Mouse (Mus musculus): ENCODE results near the gene Pmpca. TPM values are rescaled to one million over a fixed set of nuclear protein-coding genes. Genes with fewer than 3 reads are reported as not detected.

Pmpca gene
- polyA plus RNA-seq (2014; fragmentation: Nextera tagmentation; extraction: Ambion mirVana) = 83.2 and 86.5 TPM in 2 replicates

DNA sequence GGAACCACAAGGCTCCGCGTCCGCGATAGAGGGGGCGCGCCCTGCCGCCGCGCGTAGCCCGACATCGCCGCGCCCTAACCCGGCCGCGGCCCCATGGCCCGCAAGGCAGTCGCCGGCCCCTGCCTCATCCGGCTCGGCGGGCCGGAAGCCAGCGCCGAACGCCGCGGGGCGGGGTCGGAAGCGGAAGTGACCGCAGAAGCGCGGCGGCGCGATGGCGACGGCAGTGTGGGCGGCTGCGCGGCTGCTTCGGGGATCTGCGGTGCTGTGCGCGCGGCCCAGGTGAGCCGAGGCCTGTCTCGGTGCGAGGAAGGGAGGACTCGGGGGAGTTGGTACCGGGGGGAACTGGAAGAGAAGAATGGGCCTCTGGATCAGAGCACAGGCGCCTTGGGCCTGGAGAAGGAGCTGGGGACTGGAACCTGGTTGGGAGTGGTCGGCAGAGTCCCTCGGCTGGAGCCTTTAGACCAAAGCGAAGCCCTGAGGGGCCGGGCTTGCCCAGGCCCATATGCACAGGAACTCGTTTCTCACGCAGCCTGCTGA lies at the start of gene Pmpca, which contains the start of gene Entr1:
TSS of gene Pmpca (plus strand) at position 186 of the 537 bp plus-strand sequence.
TSS of gene Entr1 (minus strand) at position 163 of the 537 bp plus-strand sequence.
- Histone ChIP-seq H3K27me3 (ENCODE audit: control insufficient read depth, insufficient read depth, low read length) (no peaks in the 10 kb centered on the region), H3K27ac (ENCODE audit: low read length) (peak within 1 kb of the TSS; percentile 24; the same call in 1 of the 2 replicates), H3K9me3 (ENCODE audit: control insufficient read depth, low read depth, low read length) (no peaks in the 10 kb centered on the region), H3K4me2 (replicated peaks; ENCODE audit: low read depth, low read length) (peak within 1 kb of the TSS; percentile 93), H3K4me1 (ENCODE audit: control insufficient read depth, insufficient read depth, low read length) (peaks cover 9% of the 10 kb centered on the region; the same call in 1 of the 2 replicates), H3K36me3 (ENCODE audit: control insufficient read depth, insufficient read depth, low read length) (peaks cover 69% of the 10 kb centered on the region), H3K9ac (replicated peaks; ENCODE audit: low read depth, low read length) (peak within 1 kb of the TSS; percentile 78), H3K4me3 (ENCODE audit: low read depth, low read length) (peak within 1 kb of the TSS; percentile 96)
- WGBS = under 1% methylated on average over 55 of the region's 60 CpGs
- ATAC-seq (ENCODE audit: insufficient number of reproducible peaks, insufficient read depth, low FRiP score, low read depth) = peak; percentile 88

DNA sequence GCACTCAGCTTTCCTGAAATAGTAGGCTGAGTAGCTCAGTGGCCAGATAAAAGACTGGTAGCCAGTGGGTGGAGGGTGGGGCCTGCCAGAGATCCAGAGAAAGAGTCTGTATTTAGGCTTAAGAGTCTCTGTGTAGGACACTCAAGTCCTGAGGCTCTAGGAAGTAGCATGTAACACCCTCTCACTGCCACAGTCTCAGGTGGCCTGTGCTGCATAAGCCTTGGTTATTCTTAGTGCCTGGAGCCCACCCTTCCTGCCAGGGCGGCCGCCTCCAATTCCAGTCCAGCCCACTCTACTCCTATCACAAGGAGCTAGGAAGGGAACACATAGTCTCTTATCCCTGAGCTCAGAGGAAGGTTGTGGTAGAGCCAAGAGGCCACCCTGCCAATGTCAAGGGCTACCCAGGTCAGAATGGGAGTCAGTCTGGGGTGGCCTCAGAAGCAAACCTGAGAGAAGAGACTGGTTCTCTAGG lies 47.6 kb upstream of the Pmpca start:
- Histone ChIP-seq H3K9me3 (ENCODE audit: control insufficient read depth, low read depth, low read length) (no peaks in the 10 kb centered on the region), H3K9ac (replicated peaks; ENCODE audit: low read depth, low read length) (0 out of 2 replicates have a peak overlapping the region, but pooled peaks have one; percentile 1), H3K36me3 (ENCODE audit: control insufficient read depth, insufficient read depth, low read length) (peaks cover 56% of the 10 kb centered on the region), H3K27me3 (ENCODE audit: control insufficient read depth, insufficient read depth, low read length) (no peaks in the 10 kb centered on the region), H3K27ac (ENCODE audit: low read length) (peak overlapping the region; percentile 90), H3K4me3 (ENCODE audit: low read depth, low read length) (no peak overlapping the region), H3K4me1 (ENCODE audit: control insufficient read depth, insufficient read depth, low read length) (peaks cover 25% of the 10 kb centered on the region), H3K4me2 (replicated peaks; ENCODE audit: low read depth, low read length) (no peak overlapping the region)
- WGBS = 77% methylated on average over 2 of the region's 2 CpGs
- peak; percentile 15; the same call in 1 of the 2 replicates for ATAC-seq (ENCODE audit: insufficient number of reproducible peaks, insufficient read depth, low FRiP score, low read depth)

DNA sequence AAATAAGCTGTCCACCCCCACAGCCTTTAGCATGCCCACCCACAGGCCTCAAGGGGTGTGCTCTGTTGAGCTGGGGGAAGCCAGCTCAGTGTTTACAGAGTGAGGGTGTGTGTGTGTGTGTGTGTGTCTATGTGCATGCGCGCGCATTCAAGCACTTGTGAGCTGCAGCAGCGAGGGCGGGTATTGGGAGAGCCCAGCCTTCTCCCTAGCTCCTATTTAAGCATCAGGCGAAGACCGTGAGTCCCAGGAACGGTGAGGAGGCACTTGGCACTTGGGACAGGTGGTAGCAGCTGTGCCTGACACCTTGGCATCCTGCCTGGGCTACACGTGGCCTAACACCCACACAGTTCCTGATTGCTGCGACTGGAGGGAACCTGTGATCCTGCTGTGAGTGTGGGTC lies 47.1 kb upstream of the Pmpca start:
- 28% methylated on average over 10 of the region's 10 CpGs for WGBS
- peak overlapping the region; percentile 90 for H3K27ac ChIP-seq (ENCODE audit: low read length)
- no peaks in the 10 kb centered on the region for H3K9me3 ChIP-seq (ENCODE audit: control insufficient read depth, low read depth, low read length)
- peaks cover 61% of the 10 kb centered on the region for H3K36me3 ChIP-seq (ENCODE audit: control insufficient read depth, insufficient read depth, low read length)
- peak; percentile 86 for ATAC-seq (ENCODE audit: insufficient number of reproducible peaks, insufficient read depth, low FRiP score, low read depth)
- H3K9ac ChIP-seq (replicated peaks; ENCODE audit: low read depth, low read length) = no peak overlapping the region
- H3K4me3 ChIP-seq (ENCODE audit: low read depth, low read length) = no peak overlapping the region
- peaks cover 25% of the 10 kb centered on the region for H3K4me1 ChIP-seq (ENCODE audit: control insufficient read depth, insufficient read depth, low read length)
- H3K4me2 ChIP-seq (replicated peaks; ENCODE audit: low read depth, low read length) = no peak overlapping the region
- H3K27me3 ChIP-seq (ENCODE audit: control insufficient read depth, insufficient read depth, low read length) = no peaks in the 10 kb centered on the region

DNA sequence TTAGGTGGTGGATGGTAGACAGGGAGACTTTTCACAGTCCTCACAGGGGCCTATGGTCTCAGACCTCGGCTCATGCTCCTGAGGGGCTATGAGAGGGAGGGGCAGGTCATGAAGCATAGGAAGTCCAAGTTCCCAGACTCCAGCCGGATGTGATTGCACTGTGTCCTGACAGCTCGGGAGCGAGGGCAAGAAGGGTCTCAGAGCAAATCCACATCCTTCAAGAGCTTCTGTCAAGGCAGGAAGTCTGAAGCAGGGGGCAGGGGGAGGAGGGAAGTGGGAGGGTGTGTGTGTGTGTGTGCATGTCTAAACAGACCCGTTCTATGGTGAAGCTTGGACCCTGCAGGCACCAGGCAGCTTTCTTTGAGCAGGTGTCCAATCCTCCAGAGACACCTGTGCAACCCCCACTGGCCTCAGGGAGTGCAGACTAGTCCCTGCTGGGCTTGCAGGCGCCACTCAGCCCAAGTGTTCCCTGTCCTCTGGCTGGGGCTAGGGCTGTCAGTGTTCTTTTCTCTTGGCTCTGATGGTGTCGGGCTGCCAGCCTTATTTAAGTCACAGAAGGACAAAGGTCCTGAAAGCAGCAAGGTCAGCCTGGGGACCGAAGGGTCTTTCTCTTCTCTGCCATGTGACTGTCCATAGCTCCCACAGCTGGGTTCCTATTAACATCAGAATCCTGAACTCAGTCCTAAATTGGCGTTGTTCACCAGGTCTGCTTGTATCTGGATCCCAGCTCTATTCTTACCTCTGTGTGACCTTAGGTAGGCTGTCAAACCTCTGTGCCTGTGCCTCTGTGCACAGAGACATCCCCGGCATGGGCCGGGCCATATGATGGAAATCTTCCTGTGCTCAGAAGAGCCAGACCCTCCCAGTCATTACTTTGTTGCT lies 46.3 kb upstream of the Pmpca start:
- H3K4me3 ChIP-seq (ENCODE audit: low read depth, low read length) = no peak overlapping the region
- peaks cover 69% of the 10 kb centered on the region for H3K36me3 ChIP-seq (ENCODE audit: control insufficient read depth, insufficient read depth, low read length)
- peak overlapping the region; percentile 14; the same call in 1 of the 2 replicates for H3K4me2 ChIP-seq (replicated peaks; ENCODE audit: low read depth, low read length)
- no peaks in the 10 kb centered on the region for H3K27me3 ChIP-seq (ENCODE audit: control insufficient read depth, insufficient read depth, low read length)
- 45% methylated on average over 11 of the region's 11 CpGs for WGBS
- H3K27ac ChIP-seq (ENCODE audit: low read length) = peak overlapping the region; percentile 90
- no peak overlapping the region for H3K9ac ChIP-seq (replicated peaks; ENCODE audit: low read depth, low read length)
- ATAC-seq (ENCODE audit: insufficient number of reproducible peaks, insufficient read depth, low FRiP score, low read depth) = peak; percentile 10; the same call in 1 of the 2 replicates
- H3K9me3 ChIP-seq (ENCODE audit: control insufficient read depth, low read depth, low read length) = no peaks in the 10 kb centered on the region
- H3K4me1 ChIP-seq (ENCODE audit: control insufficient read depth, insufficient read depth, low read length) = peaks cover 25% of the 10 kb centered on the region

DNA sequence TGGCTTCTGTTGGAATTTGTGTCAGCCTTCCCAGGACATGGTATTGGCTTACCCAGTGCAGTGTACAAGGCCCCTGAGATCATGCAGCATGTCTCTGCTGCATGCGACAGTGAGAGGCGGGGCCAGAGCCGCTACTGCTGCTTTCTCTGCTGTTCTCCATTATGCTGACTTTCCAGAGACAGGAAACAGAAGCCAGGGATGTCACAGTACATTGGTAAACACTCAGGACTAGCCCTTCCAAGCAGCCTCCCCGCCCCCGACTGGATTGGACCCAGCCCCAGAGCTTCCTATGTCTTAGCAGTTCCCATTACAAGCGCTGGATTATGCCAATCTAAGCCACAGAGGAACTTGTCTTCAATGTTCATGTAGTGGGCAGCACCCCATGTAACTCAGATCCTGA lies 40.9 kb upstream of the Pmpca start:
- no peak overlapping the region for H3K4me2 ChIP-seq (replicated peaks; ENCODE audit: low read depth, low read length)
- H3K4me3 ChIP-seq (ENCODE audit: low read depth, low read length) = no peak overlapping the region
- no peak overlapping the region; the same call in 1 of the 2 replicates for H3K9ac ChIP-seq (replicated peaks; ENCODE audit: low read depth, low read length)
- ATAC-seq (ENCODE audit: insufficient number of reproducible peaks, insufficient read depth, low FRiP score, low read depth) = 0 out of 2 replicates have a peak, but pooled peaks have one; percentile 10
- H3K27me3 ChIP-seq (ENCODE audit: control insufficient read depth, insufficient read depth, low read length) = no peaks in the 10 kb centered on the region
- H3K9me3 ChIP-seq (ENCODE audit: control insufficient read depth, low read depth, low read length) = no peaks in the 10 kb centered on the region
- peaks cover 21% of the 10 kb centered on the region; the same call in 1 of the 2 replicates for H3K4me1 ChIP-seq (ENCODE audit: control insufficient read depth, insufficient read depth, low read length)
- WGBS = 39% methylated on average over 6 of the region's 6 CpGs
- peaks cover 54% of the 10 kb centered on the region for H3K36me3 ChIP-seq (ENCODE audit: control insufficient read depth, insufficient read depth, low read length)
- H3K27ac ChIP-seq (ENCODE audit: low read length) = peak overlapping the region; percentile 36; the same call in 1 of the 2 replicates

DNA sequence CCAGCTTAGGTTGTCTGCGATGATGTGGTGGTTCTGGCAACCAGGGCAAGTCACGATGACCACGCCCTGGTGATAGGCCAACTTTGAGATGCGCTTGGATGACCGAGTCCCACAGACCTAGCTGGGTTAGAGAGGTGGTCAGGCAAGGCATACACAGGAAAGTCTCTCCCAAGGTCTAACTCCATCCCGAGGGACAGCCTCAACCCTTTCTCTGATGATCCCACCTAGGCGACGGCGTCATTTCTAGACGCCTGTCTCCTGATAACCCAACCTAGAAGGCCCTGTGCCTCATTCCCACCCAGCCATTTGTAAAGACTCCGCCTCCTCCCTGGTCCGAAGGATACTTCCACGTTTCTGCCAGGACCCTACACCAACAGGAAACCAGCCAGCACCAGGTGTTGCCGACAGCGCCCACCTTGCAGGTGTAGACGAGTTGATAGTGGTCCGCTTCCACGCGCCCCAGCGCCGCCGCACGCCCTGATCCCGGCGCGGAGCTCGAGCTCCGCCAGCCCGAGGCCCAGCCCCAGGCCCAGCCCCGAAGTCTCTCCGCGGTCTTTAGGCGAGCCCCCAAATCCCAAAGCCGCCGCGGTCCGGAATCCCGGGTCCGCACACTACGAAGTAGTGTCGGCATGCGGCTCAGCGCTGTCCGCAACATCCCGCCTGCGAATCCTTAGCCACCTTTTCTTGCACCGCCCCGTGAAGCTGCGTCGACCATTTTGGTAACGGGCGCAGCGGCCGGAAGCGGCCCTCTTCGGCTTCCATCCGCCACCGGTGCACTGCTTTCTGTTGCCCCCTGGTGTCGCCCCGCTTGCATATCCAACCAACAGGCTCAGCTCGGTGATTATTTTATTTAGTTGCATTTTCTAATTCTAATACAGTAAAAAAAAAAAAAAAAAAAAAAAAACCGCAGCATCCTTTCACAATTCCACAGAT lies 37.5 kb upstream of the Pmpca start, which contains the start of gene Dnlz:
TSS of gene Dnlz (minus strand) at position 753 of the 933 bp plus-strand sequence.
- Histone ChIP-seq H3K27ac (ENCODE audit: low read length) (peak within 1 kb of the TSS; percentile 70), H3K36me3 (ENCODE audit: control insufficient read depth, insufficient read depth, low read length) (peaks cover 22% of the 10 kb centered on the region), H3K9ac (replicated peaks; ENCODE audit: low read depth, low read length) (peak within 1 kb of the TSS; percentile 79), H3K4me3 (ENCODE audit: low read depth, low read length) (peak within 1 kb of the TSS; percentile 60), H3K27me3 (ENCODE audit: control insufficient read depth, insufficient read depth, low read length) (no peaks in the 10 kb centered on the region), H3K4me2 (replicated peaks; ENCODE audit: low read depth, low read length) (peak within 1 kb of the TSS; percentile 96), H3K9me3 (ENCODE audit: control insufficient read depth, low read depth, low read length) (no peaks in the 10 kb centered on the region), H3K4me1 (ENCODE audit: control insufficient read depth, insufficient read depth, low read length) (peaks cover 21% of the 10 kb centered on the region; the same call in 1 of the 2 replicates)
- WGBS = 2% methylated on average over 62 of the region's 62 CpGs
- peak; percentile 71 for ATAC-seq (ENCODE audit: insufficient number of reproducible peaks, insufficient read depth, low FRiP score, low read depth)

DNA sequence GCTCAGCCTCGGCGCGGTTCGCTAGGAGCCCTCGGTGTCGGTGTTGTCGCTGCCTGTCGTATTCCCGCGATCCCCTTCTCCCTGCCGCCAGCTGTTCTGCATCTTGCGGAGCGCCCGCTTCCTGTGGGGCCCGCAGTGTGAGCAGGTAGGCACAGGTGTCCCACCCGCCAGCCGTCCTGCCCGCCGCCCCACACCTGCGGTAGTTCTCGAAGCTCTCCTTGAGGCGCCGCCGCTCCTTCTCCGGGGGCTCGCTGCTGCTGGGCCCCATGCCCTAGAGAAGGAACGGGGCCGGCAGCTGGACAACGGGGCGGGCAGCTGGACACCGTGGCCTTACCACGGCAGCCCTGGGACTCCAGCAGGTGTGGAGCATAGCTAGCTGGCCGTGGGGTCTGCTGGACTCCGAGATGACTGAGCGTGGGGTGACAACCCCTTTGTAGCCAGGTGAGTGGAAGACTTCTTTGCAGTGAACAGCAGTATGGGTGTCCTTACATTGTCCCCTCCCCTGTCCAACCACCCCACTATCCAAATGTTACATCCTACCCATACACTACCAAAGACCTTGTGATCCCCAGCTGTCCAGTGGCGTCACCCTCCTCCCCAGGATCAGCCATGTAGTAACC lies 36.7 kb upstream of the Pmpca start:
- Histone ChIP-seq H3K27me3 (ENCODE audit: control insufficient read depth, insufficient read depth, low read length) (no peaks in the 10 kb centered on the region), H3K4me1 (ENCODE audit: control insufficient read depth, insufficient read depth, low read length) (peaks cover 21% of the 10 kb centered on the region; the same call in 1 of the 2 replicates), H3K36me3 (ENCODE audit: control insufficient read depth, insufficient read depth, low read length) (peaks cover 14% of the 10 kb centered on the region), H3K4me2 (replicated peaks; ENCODE audit: low read depth, low read length) (peak overlapping the region; percentile 96), H3K9me3 (ENCODE audit: control insufficient read depth, low read depth, low read length) (no peaks in the 10 kb centered on the region), H3K4me3 (ENCODE audit: low read depth, low read length) (peak overlapping the region; percentile 60), H3K27ac (ENCODE audit: low read length) (peak overlapping the region; percentile 44; the same call in 1 of the 2 replicates), H3K9ac (replicated peaks; ENCODE audit: low read depth, low read length) (peak overlapping the region; percentile 79)
- WGBS = 2% methylated on average over 36 of the region's 36 CpGs
- peak; percentile 8; the same call in 1 of the 2 replicates for ATAC-seq (ENCODE audit: insufficient number of reproducible peaks, insufficient read depth, low FRiP score, low read depth)
